Mouse (Mus musculus): ENCODE data around the gene Atf3. TPM values are rescaled to one million over a fixed set of nuclear protein-coding genes. Genes with fewer than 3 reads are reported as not detected.
A peak's percentile ranks its signal among the peaks of the same experiment; 100 is the strongest.

Atf3 gene
- total RNA-seq, 2 experiments from 2014 or later: 4.2 to 11.0 TPM

GRCm38 (mm10) chr1:191189671-191190372 is 28.0 kb downstream of the Atf3 start:
- no peak for DNase-seq

- peak in 1 of 2 experiments; percentile 41 for DNase-seq
Measured at GRCm38 (mm10) chr1:191186386-191186770, 31.5 kb downstream of the Atf3 start.

- peak in 1 of 2 experiments; percentile 15 for DNase-seq
Measured at GRCm38 (mm10) chr1:191185761-191186385, 32.0 kb downstream of the Atf3 start.

GRCm38 (mm10) chr1:191184841-191185251 is 33.0 kb downstream of the Atf3 start:
- peak in 1 of 2 experiments; percentile 16 for DNase-seq

- peak in 1 of 2 experiments; percentile 40 for DNase-seq
Measured at GRCm38 (mm10) chr1:191184066-191184815, 33.6 kb downstream of the Atf3 start.

GRCm38 (mm10) chr1:191183163-191184065 is 34.4 kb downstream of the Atf3 start:
- peak; percentile 100 for DNase-seq

GRCm38 (mm10) chr1:191182431-191183162 is 35.2 kb downstream of the Atf3 start:
- peak; percentile 82 to 84 for DNase-seq

GRCm38 (mm10) chr1:191181469-191182259 is 36.2 kb downstream of the Atf3 start:
- DNase-seq: no peak

- DNase-seq: peak in 1 of 2 experiments; percentile 23
Measured at GRCm38 (mm10) chr1:191180397-191180796, 37.4 kb downstream of the Atf3 start.

GRCm38 (mm10) chr1:191179846-191180245 is 38.0 kb downstream of the Atf3 start:
- DNase-seq: no peak

- no peak for DNase-seq
Measured at GRCm38 (mm10) chr1:191178511-191179188, 39.2 kb downstream of the Atf3 start.

- DNase-seq: no peak
Measured at GRCm38 (mm10) chr1:191176887-191177286, 41.0 kb downstream of the Atf3 start.

GRCm38 (mm10) chr1:191172487-191172886 is 45.4 kb downstream of the Atf3 start:
- DNase-seq: peak in 1 of 2 experiments; percentile 40

GRCm38 (mm10) chr1:191170444-191170843 is 47.4 kb downstream of the Atf3 start:
- no peak for DNase-seq

- DNase-seq: no peak
Measured at GRCm38 (mm10) chr1:191166189-191166588, 51.6 kb downstream of the Atf3 start.

- no peak for DNase-seq
Measured at GRCm38 (mm10) chr1:191164717-191165116, 53.1 kb downstream of the Atf3 start, which contains the start of gene Fam71a. Gene Fam71a (minus strand): TSS chr1:191164817.

- no peak for DNase-seq
Measured at GRCm38 (mm10) chr1:191154314-191154713, 63.5 kb downstream of the Atf3 start.

- peak; percentile 47 to 48 for DNase-seq
Measured at GRCm38 (mm10) chr1:191153052-191153451, 64.8 kb downstream of the Atf3 start.

GRCm38 (mm10) chr1:191150924-191151605 is 66.8 kb downstream of the Atf3 start:
- DNase-seq: no peak

Measured in adrenal gland, postnatal 36 days (tissue).